Mouse (Mus musculus): Measurements from ENCODE around the gene Ano6. TPM values are rescaled to one million over a fixed set of nuclear protein-coding genes. Genes with fewer than 3 reads are reported as not detected.

Ano6 gene
- polyA plus RNA-seq, 2 experiments = 4.7 to 6.3 TPM

DNA sequence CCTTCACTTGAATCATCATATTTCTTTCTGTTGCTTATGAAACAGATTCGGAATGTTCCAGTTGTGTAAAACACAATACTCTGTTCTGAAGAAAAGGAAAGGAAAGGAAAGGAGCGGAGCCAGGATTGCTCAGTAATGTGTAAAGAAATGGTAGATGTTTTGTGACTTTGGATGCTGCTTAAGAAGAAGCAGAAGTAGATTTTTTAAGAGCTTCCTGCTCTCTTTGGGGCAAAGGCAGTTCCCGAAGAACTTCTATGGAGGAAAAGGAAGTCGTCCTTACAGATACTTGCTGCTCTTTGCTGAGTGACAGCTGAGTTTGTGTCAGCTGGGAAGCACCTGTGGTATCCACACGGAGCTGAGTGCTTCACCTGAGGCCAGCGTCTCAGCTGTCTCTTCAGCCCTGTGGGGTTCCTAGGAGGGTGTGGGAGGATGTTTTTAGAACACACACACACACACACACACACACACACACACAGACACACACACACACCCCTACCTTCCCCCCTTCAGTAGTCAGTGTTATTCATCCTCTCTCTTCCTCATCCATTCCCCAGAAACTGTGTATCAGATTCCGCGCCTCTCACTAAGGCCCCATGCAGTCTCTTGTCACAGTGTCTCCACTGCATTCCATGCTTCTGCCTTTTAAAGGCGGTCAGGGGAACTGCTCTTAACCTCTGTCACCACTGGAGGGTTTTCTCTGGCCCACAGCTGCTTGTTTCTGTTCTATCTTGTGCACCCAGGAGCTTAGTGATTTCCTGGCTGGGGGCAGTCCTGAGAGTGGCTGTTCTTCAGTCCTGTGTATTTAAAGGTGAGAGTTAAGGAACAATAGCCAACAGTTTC lies 6.7 kb downstream of the Ano6 start:
- H3K4me3 ChIP-seq (ENCODE audit: insufficient read depth in 1 of 2, low read depth in 2 of 2, low read length in 2 of 2) = no peak overlapping the region
- no peaks in the 10 kb centered on the region for H3K36me3 ChIP-seq (replicated peaks; ENCODE audit: control insufficient read depth, insufficient read depth, low read depth)
- TF ChIP-seq EP300 (IDR thresholded peaks at IDR 0.05; ENCODE audit: low read depth) = no peak
- TF ChIP-seq CTCF (IDR thresholded peaks at IDR 0.05; ENCODE audit: low read depth) = no peak
- H3K27me3 ChIP-seq (ENCODE audit: control insufficient read depth, insufficient read depth, low read length) = no peaks in the 10 kb centered on the region
- DNase-seq (ENCODE audit: low read depth in 3 of 3, low spot score in 3 of 3) (no peak), ATAC-seq (ENCODE audit: insufficient read depth) (no peak)
- H3K4me2 ChIP-seq (ENCODE audit: low read depth) = no peak overlapping the region
- WGBS (ENCODE audit: insufficient replicate concordance) = 35% methylated on average over 9 of the region's 9 CpGs
- peaks cover 2 to 16% of the 10 kb centered on the region in 2 experiments for H3K4me1 ChIP-seq (replicated peaks; ENCODE audit: control insufficient read depth in 2 of 2, insufficient read depth in 2 of 2, low read length in 1 of 2)
- H3K9ac ChIP-seq (replicated peaks) = no peak overlapping the region
- H3K27ac ChIP-seq = no peak overlapping the region
- H3K9me3 ChIP-seq (ENCODE audit: control insufficient read depth, low read length) = no peaks in the 10 kb centered on the region

DNA sequence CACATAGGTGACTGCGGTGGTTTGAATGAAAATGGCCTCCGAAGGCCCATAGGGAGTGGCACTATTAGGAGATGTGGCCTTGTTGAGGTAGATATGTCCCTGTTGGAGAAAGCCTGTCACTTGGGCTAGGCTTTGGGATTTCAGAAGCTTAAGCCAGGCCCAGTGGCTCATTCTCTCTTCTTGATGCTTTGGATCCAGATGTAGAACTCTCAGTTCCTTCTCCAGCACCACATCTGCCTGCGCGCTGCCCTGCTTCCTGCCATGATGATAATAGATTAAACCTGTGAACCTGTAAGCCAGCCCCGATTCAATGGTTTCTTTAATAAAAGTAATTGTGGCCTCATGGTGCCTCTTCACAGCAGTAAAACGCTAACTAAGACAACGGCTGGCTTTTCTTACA lies 7.6 kb downstream of the Ano6 start:
- WGBS (ENCODE audit: insufficient replicate concordance) = 80% methylated on average over 7 of the region's 7 CpGs
- Histone ChIP-seq H3K36me3 (replicated peaks; ENCODE audit: control insufficient read depth, insufficient read depth, low read depth) (no peaks in the 10 kb centered on the region), H3K4me3 (ENCODE audit: insufficient read depth in 1 of 2, low read depth in 2 of 2, low read length in 2 of 2) (no peak overlapping the region), H3K27ac (no peak overlapping the region), H3K4me2 (ENCODE audit: low read depth) (no peak overlapping the region), H3K9me3 (ENCODE audit: control insufficient read depth, low read length) (no peaks in the 10 kb centered on the region), H3K9ac (replicated peaks) (no peak overlapping the region), H3K4me1 (replicated peaks; ENCODE audit: control insufficient read depth in 2 of 2, insufficient read depth in 2 of 2, low read length in 1 of 2) (peaks cover 2 to 16% of the 10 kb centered on the region in 2 experiments), H3K27me3 (ENCODE audit: control insufficient read depth, insufficient read depth, low read length) (no peaks in the 10 kb centered on the region)
- no peak for DNase-seq (ENCODE audit: low read depth in 3 of 3, low spot score in 3 of 3)
- TF ChIP-seq CTCF (IDR thresholded peaks at IDR 0.05; ENCODE audit: low read depth) = no peak
- TF ChIP-seq EP300 (IDR thresholded peaks at IDR 0.05; ENCODE audit: low read depth) = no peak
- no peak for ATAC-seq (ENCODE audit: insufficient read depth)

DNA sequence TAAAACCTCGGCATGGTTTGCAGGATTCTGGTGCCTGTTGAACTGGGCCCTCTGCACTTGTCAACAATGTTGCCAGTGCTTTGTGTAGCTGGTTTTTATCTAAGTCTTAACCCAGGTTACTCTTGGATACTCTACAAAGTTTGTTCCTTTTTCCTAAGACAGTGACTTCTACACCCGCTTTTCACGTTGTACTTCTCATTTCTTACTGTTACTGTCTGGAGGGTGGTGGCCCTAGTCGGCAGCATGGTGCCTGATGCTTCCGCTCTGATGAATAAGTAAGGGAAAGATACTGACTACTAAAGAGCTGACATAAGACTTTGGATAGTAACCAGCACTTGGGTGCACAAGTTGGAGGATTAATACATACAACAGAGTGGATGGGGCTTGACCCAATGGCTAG lies 9.0 kb downstream of the Ano6 start:
- no peak overlapping the region for H3K4me3 ChIP-seq (ENCODE audit: insufficient read depth in 1 of 2, low read depth in 2 of 2, low read length in 2 of 2)
- H3K36me3 ChIP-seq (replicated peaks; ENCODE audit: control insufficient read depth, insufficient read depth, low read depth) = no peaks in the 10 kb centered on the region
- no peaks in the 10 kb centered on the region for H3K27me3 ChIP-seq (ENCODE audit: control insufficient read depth, insufficient read depth, low read length)
- H3K9me3 ChIP-seq (ENCODE audit: control insufficient read depth, low read length) = no peaks in the 10 kb centered on the region
- H3K9ac ChIP-seq (replicated peaks) = no peak overlapping the region
- H3K4me1 ChIP-seq (replicated peaks; ENCODE audit: control insufficient read depth in 2 of 2, insufficient read depth in 2 of 2, low read length in 1 of 2) = peaks cover 0 to 18% of the 10 kb centered on the region in 2 experiments; a peak in 3 of 4 replicates
- no peak overlapping the region for H3K27ac ChIP-seq
- no peak for ATAC-seq (ENCODE audit: insufficient read depth)
- DNase-seq (ENCODE audit: low read depth in 3 of 3, low spot score in 3 of 3) = no peak
- H3K4me2 ChIP-seq (ENCODE audit: low read depth) = no peak overlapping the region
- WGBS (ENCODE audit: insufficient replicate concordance) = 55% methylated on average over 5 of the region's 5 CpGs
- TF ChIP-seq EP300 (IDR thresholded peaks at IDR 0.05; ENCODE audit: low read depth) (no peak), CTCF (IDR thresholded peaks at IDR 0.05; ENCODE audit: low read depth) (no peak)

DNA sequence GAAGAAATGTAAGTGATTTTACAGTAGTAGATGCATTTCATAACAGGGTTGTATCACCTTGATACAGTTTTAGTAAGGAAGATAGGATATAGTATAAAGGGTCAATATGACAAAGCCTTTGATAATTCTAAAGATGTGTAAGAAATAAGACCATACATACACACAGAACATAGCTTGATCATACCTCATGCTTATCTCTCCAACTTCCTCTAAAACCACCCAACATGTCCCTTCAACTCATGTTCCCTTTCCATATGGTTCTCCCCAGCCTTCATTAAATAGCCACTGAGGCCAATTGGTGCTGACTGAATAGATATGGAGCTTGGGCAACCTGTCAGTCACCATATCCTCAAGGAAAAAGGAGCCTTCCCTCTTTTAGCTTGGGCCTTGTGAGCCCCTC lies 9.4 kb downstream of the Ano6 start:
- Histone ChIP-seq H3K4me2 (ENCODE audit: low read depth) (no peak overlapping the region), H3K27me3 (ENCODE audit: control insufficient read depth, insufficient read depth, low read length) (no peaks in the 10 kb centered on the region), H3K27ac (no peak overlapping the region), H3K36me3 (replicated peaks; ENCODE audit: control insufficient read depth, insufficient read depth, low read depth) (no peaks in the 10 kb centered on the region), H3K4me3 (ENCODE audit: insufficient read depth in 1 of 2, low read depth in 2 of 2, low read length in 2 of 2) (no peak overlapping the region), H3K4me1 (replicated peaks; ENCODE audit: control insufficient read depth in 2 of 2, insufficient read depth in 2 of 2, low read length in 1 of 2) (peaks cover 0 to 17% of the 10 kb centered on the region in 2 experiments; a peak in 2 of 4 replicates), H3K9me3 (ENCODE audit: control insufficient read depth, low read length) (no peaks in the 10 kb centered on the region), H3K9ac (replicated peaks) (no peak overlapping the region)
- TF ChIP-seq EP300 (IDR thresholded peaks at IDR 0.05; ENCODE audit: low read depth) = no peak
- no peak for TF ChIP-seq CTCF (IDR thresholded peaks at IDR 0.05; ENCODE audit: low read depth)
- ATAC-seq (ENCODE audit: insufficient read depth) (no peak), DNase-seq (ENCODE audit: low read depth in 3 of 3, low spot score in 3 of 3) (no peak)

DNA sequence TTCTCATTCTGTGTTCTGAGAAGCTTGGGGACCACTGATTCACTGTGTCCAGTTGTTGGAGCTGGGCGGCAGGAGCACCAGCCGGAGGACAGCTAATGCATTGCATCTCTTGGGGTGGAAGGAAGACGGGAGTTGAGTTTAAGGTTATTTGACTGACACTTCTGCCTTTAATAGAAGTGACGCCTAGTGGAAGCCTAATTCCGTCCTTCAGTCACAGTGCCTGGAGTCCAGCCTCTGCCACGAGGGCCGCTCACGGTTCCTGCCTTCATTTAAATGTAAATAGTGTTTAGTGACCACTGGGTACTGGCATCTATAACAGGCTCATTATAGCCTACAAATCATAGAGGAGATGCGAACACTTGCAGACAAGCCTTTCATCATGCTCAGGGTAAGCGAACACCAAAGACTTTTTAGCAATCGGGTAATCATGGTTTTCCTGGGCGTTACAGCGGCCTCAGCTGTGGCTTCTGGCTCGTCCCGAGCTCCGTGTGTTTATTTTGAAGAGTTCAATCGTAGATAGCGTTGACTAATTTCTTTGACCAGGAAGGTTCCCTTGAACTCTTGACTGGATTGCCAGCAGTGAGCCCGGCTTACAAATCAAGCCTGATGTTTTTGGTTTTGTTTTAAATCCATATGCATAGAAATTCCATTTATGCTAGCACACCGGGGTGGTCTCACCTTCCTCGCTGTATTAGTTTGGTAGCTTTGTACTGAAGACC lies 10.8 kb downstream of the Ano6 start:
- ATAC-seq (ENCODE audit: insufficient read depth) (no peak), DNase-seq (ENCODE audit: low read depth in 3 of 3, low spot score in 3 of 3) (no peak)
- peaks cover 0 to 12% of the 10 kb centered on the region in 2 experiments; a peak in 2 of 4 replicates for H3K4me1 ChIP-seq (replicated peaks; ENCODE audit: control insufficient read depth in 2 of 2, insufficient read depth in 2 of 2, low read length in 1 of 2)
- TF ChIP-seq CTCF (IDR thresholded peaks at IDR 0.05; ENCODE audit: low read depth) = no peak
- no peak for TF ChIP-seq EP300 (IDR thresholded peaks at IDR 0.05; ENCODE audit: low read depth)
- H3K4me3 ChIP-seq (ENCODE audit: insufficient read depth in 1 of 2, low read depth in 2 of 2, low read length in 2 of 2) = no peak overlapping the region
- no peak overlapping the region for H3K27ac ChIP-seq
- H3K27me3 ChIP-seq (ENCODE audit: control insufficient read depth, insufficient read depth, low read length) = no peaks in the 10 kb centered on the region
- H3K36me3 ChIP-seq (replicated peaks; ENCODE audit: control insufficient read depth, insufficient read depth, low read depth) = no peaks in the 10 kb centered on the region
- no peak overlapping the region for H3K4me2 ChIP-seq (ENCODE audit: low read depth)
- H3K9me3 ChIP-seq (ENCODE audit: control insufficient read depth, low read length) = no peaks in the 10 kb centered on the region
- WGBS (ENCODE audit: insufficient replicate concordance) = 67% methylated on average over 21 of the region's 21 CpGs
- no peak overlapping the region for H3K9ac ChIP-seq (replicated peaks)

Data from liver, embryonic 14.5 days (tissue).